Mouse (Mus musculus): ENCODE data around the gene Chrm3. TPM values are rescaled to one million over a fixed set of nuclear protein-coding genes. Genes with fewer than 3 reads are reported as not detected.

Chrm3 gene
- polyA plus RNA-seq, 1 experiment from 2014 or later: 3.4 TPM

- H3K9ac ChIP-seq (replicated peaks): no peak overlapping the region
- H3K4me2 ChIP-seq: no peak overlapping the region
- H3K9me3 ChIP-seq (replicated peaks): no peaks in the 10 kb centered on the region
- no peak overlapping the region for H3K27ac ChIP-seq (replicated peaks)
- ATAC-seq (ENCODE audit: low FRiP score): no peak
- no peaks in the 10 kb centered on the region for H3K4me1 ChIP-seq
- H3K27me3 ChIP-seq (replicated peaks): no peaks in the 10 kb centered on the region
- no peaks in the 10 kb centered on the region for H3K36me3 ChIP-seq
- H3K4me3 ChIP-seq (replicated peaks): no peak overlapping the region
- 81% methylated on average over 4 of the region's 4 CpGs for WGBS
These were observed 140.2 kb downstream of the Chrm3 start for GRCm38 (mm10) chr13:10220403-10220802.

GRCm38 (mm10) chr13:10212112-10212511 is 148.5 kb downstream of the Chrm3 start:
- Histone ChIP-seq H3K27me3 (replicated peaks) (no peaks in the 10 kb centered on the region), H3K4me1 (no peaks in the 10 kb centered on the region), H3K27ac (replicated peaks) (no peak overlapping the region), H3K4me2 (no peak overlapping the region), H3K9ac (replicated peaks) (no peak overlapping the region), H3K9me3 (replicated peaks) (no peaks in the 10 kb centered on the region), H3K36me3 (no peaks in the 10 kb centered on the region), H3K4me3 (replicated peaks) (no peak overlapping the region)
- ATAC-seq (ENCODE audit: low FRiP score): no peak
- WGBS: 81% methylated on average over 2 of the region's 2 CpGs

GRCm38 (mm10) chr13:10210522-10211244 is 150.0 kb downstream of the Chrm3 start:
- no peaks in the 10 kb centered on the region for H3K9me3 ChIP-seq (replicated peaks)
- no peaks in the 10 kb centered on the region for H3K4me1 ChIP-seq
- H3K4me3 ChIP-seq (replicated peaks): no peak overlapping the region
- H3K27ac ChIP-seq (replicated peaks): no peak overlapping the region
- 88% methylated on average over 1 of the region's 1 CpGs for WGBS
- H3K27me3 ChIP-seq (replicated peaks): no peaks in the 10 kb centered on the region
- ATAC-seq (ENCODE audit: low FRiP score): no peak
- no peak overlapping the region for H3K4me2 ChIP-seq
- no peak overlapping the region for H3K9ac ChIP-seq (replicated peaks)
- no peaks in the 10 kb centered on the region for H3K36me3 ChIP-seq

GRCm38 (mm10) chr13:10199206-10199956 is 161.3 kb downstream of the Chrm3 start:
- WGBS: 91% methylated on average over 6 of the region's 6 CpGs
- no peak overlapping the region for H3K4me3 ChIP-seq (replicated peaks)
- no peaks in the 10 kb centered on the region for H3K4me1 ChIP-seq
- no peaks in the 10 kb centered on the region for H3K36me3 ChIP-seq
- H3K27me3 ChIP-seq (replicated peaks): no peaks in the 10 kb centered on the region
- H3K9me3 ChIP-seq (replicated peaks): no peaks in the 10 kb centered on the region
- ATAC-seq (ENCODE audit: low FRiP score): no peak
- no peak overlapping the region for H3K27ac ChIP-seq (replicated peaks)
- H3K4me2 ChIP-seq: no peak overlapping the region
- H3K9ac ChIP-seq (replicated peaks): no peak overlapping the region

GRCm38 (mm10) chr13:10189829-10190228 is 170.8 kb downstream of the Chrm3 start:
- no peaks in the 10 kb centered on the region for H3K4me1 ChIP-seq
- no peaks in the 10 kb centered on the region for H3K9me3 ChIP-seq (replicated peaks)
- H3K27ac ChIP-seq (replicated peaks): no peak overlapping the region
- no peak overlapping the region for H3K9ac ChIP-seq (replicated peaks)
- no peak for ATAC-seq (ENCODE audit: low FRiP score)
- H3K4me3 ChIP-seq (replicated peaks): no peak overlapping the region
- H3K4me2 ChIP-seq: no peak overlapping the region
- 72% methylated on average over 2 of the region's 2 CpGs for WGBS
- no peaks in the 10 kb centered on the region for H3K27me3 ChIP-seq (replicated peaks)
- no peaks in the 10 kb centered on the region for H3K36me3 ChIP-seq

GRCm38 (mm10) chr13:10187926-10188325 is 172.7 kb downstream of the Chrm3 start:
- Histone ChIP-seq H3K4me3 (replicated peaks) (no peak overlapping the region), H3K27me3 (replicated peaks) (no peaks in the 10 kb centered on the region), H3K9ac (replicated peaks) (no peak overlapping the region), H3K4me2 (no peak overlapping the region), H3K9me3 (replicated peaks) (no peaks in the 10 kb centered on the region), H3K4me1 (no peaks in the 10 kb centered on the region), H3K36me3 (no peaks in the 10 kb centered on the region), H3K27ac (replicated peaks) (no peak overlapping the region)
- no peak for ATAC-seq (ENCODE audit: low FRiP score)
- WGBS: 87% methylated on average over 3 of the region's 3 CpGs

GRCm38 (mm10) chr13:10183837-10184236 is 176.8 kb downstream of the Chrm3 start:
- Histone ChIP-seq H3K27me3 (replicated peaks) (no peaks in the 10 kb centered on the region), H3K27ac (replicated peaks) (no peak overlapping the region), H3K4me1 (no peaks in the 10 kb centered on the region), H3K9ac (replicated peaks) (no peak overlapping the region), H3K4me2 (no peak overlapping the region), H3K4me3 (replicated peaks) (no peak overlapping the region), H3K36me3 (no peaks in the 10 kb centered on the region), H3K9me3 (replicated peaks) (no peaks in the 10 kb centered on the region)
- no peak for ATAC-seq (ENCODE audit: low FRiP score)
- WGBS: 93% methylated on average over 4 of the region's 4 CpGs

GRCm38 (mm10) chr13:10182756-10183155 is 177.9 kb downstream of the Chrm3 start:
- H3K9me3 ChIP-seq (replicated peaks): no peaks in the 10 kb centered on the region
- no peak overlapping the region for H3K9ac ChIP-seq (replicated peaks)
- no peaks in the 10 kb centered on the region for H3K27me3 ChIP-seq (replicated peaks)
- H3K36me3 ChIP-seq: no peaks in the 10 kb centered on the region
- no peak overlapping the region for H3K4me3 ChIP-seq (replicated peaks)
- H3K4me2 ChIP-seq: no peak overlapping the region
- no peaks in the 10 kb centered on the region for H3K4me1 ChIP-seq
- WGBS: 77% methylated on average over 2 of the region's 2 CpGs
- no peak overlapping the region for H3K27ac ChIP-seq (replicated peaks)
- ATAC-seq (ENCODE audit: low FRiP score): no peak

GRCm38 (mm10) chr13:10170529-10170928 is 190.1 kb downstream of the Chrm3 start:
- Histone ChIP-seq H3K4me2 (no peak overlapping the region), H3K27ac (replicated peaks) (no peak overlapping the region), H3K4me1 (no peaks in the 10 kb centered on the region), H3K4me3 (replicated peaks) (no peak overlapping the region), H3K27me3 (replicated peaks) (no peaks in the 10 kb centered on the region), H3K9ac (replicated peaks) (no peak overlapping the region), H3K9me3 (replicated peaks) (no peaks in the 10 kb centered on the region), H3K36me3 (no peaks in the 10 kb centered on the region)
- WGBS: 97% methylated on average over 2 of the region's 2 CpGs
- ATAC-seq (ENCODE audit: low FRiP score): no peak

GRCm38 (mm10) chr13:10163354-10163753 is 197.3 kb downstream of the Chrm3 start:
- no peak overlapping the region for H3K27ac ChIP-seq (replicated peaks)
- H3K27me3 ChIP-seq (replicated peaks): no peaks in the 10 kb centered on the region
- H3K9me3 ChIP-seq (replicated peaks): no peaks in the 10 kb centered on the region
- H3K9ac ChIP-seq (replicated peaks): no peak overlapping the region
- H3K4me2 ChIP-seq: no peak overlapping the region
- H3K36me3 ChIP-seq: no peaks in the 10 kb centered on the region
- no peak for ATAC-seq (ENCODE audit: low FRiP score)
- no peak overlapping the region for H3K4me3 ChIP-seq (replicated peaks)
- H3K4me1 ChIP-seq: no peaks in the 10 kb centered on the region

- no peaks in the 10 kb centered on the region for H3K4me1 ChIP-seq
- H3K9me3 ChIP-seq (replicated peaks): no peaks in the 10 kb centered on the region
- H3K27me3 ChIP-seq (replicated peaks): no peaks in the 10 kb centered on the region
- no peak overlapping the region for H3K4me2 ChIP-seq
- no peak for ATAC-seq (ENCODE audit: low FRiP score)
- no peak overlapping the region for H3K9ac ChIP-seq (replicated peaks)
- 92% methylated on average over 3 of the region's 3 CpGs for WGBS
- H3K36me3 ChIP-seq: no peaks in the 10 kb centered on the region
- H3K4me3 ChIP-seq (replicated peaks): no peak overlapping the region
- H3K27ac ChIP-seq (replicated peaks): no peak overlapping the region
These were observed 203.2 kb downstream of the Chrm3 start for GRCm38 (mm10) chr13:10157496-10157895.

- no peak overlapping the region for H3K4me2 ChIP-seq
- 92% methylated on average over 4 of the region's 4 CpGs for WGBS
- no peaks in the 10 kb centered on the region for H3K4me1 ChIP-seq
- no peaks in the 10 kb centered on the region for H3K9me3 ChIP-seq (replicated peaks)
- H3K4me3 ChIP-seq (replicated peaks): no peak overlapping the region
- H3K9ac ChIP-seq (replicated peaks): no peak overlapping the region
- ATAC-seq (ENCODE audit: low FRiP score): no peak
- no peaks in the 10 kb centered on the region for H3K27me3 ChIP-seq (replicated peaks)
- H3K27ac ChIP-seq (replicated peaks): no peak overlapping the region
- no peaks in the 10 kb centered on the region for H3K36me3 ChIP-seq
These were observed 220.1 kb downstream of the Chrm3 start for GRCm38 (mm10) chr13:10140573-10140972.
